Comparison of ENCODE assay signal across 7 mouse cellular contexts in genomic region chr17:3230231-3231000, GRCm38 (mm10).
DNase-seq lines count a peak whose midpoint lies in the region; ATAC-seq and TF ChIP-seq lines count a peak whose summit lies in the region.

No protein-coding gene starts in this region.

- no peaks in the 10 kb centered on the region for H3K79me2 ChIP-seq in MEL (ENCODE audit: control insufficient read depth, insufficient read depth, low read length, poor library complexity)

- H3K9me3 ChIP-seq in MEL (replicated peaks; ENCODE audit: insufficient read depth, low read length) = no peaks in the 10 kb centered on the region
- no peaks in the 10 kb centered on the region for H3K9me3 ChIP-seq in erythroblast, embryonic 14.5 days (ENCODE audit: control insufficient read depth, low read length)
- no peaks in the 10 kb centered on the region for H3K9me3 ChIP-seq in lung, embryonic 16.5 days (ENCODE audit: control insufficient read depth, low read length)

- H3K4me2 ChIP-seq in lung, embryonic 16.5 days (ENCODE audit: low read depth, low read length) = no peak overlapping the region

- peak overlapping the region; percentile 26 for H3K9ac ChIP-seq in MEL (ENCODE audit: control insufficient read depth, low read depth, low read length, poor library complexity, severe bottlenecking)
- no peak overlapping the region for H3K9ac ChIP-seq in lung, embryonic 16.5 days (ENCODE audit: low read length)

- intact Hi-C loops in heart, postnatal 10 days (cut with DNase I) = loop anchor here (2.0 kb wide), 1 partner anchor 216 kb away; no protein-coding TSS in a partner anchor

- no peaks in the 10 kb centered on the region for H3K27me3 ChIP-seq in MEL (ENCODE audit: control insufficient read depth in 1 of 2, insufficient read depth in 2 of 2, low read length in 2 of 2)
- no peaks in the 10 kb centered on the region for H3K27me3 ChIP-seq in erythroblast, embryonic 14.5 days (ENCODE audit: control insufficient read depth)
- no peaks in the 10 kb centered on the region for H3K27me3 ChIP-seq in lung, embryonic 16.5 days (ENCODE audit: control insufficient read depth, insufficient read depth, low read depth, low read length)

- peak overlapping the region; percentile 47 for H3K27ac ChIP-seq in MEL (ENCODE audit: control insufficient read depth, low read depth, low read length)
- H3K27ac ChIP-seq in lung, embryonic 16.5 days (ENCODE audit: low read length) = no peak overlapping the region

- peak; percentile 92 for TF ChIP-seq RAD21 in MEL (IDR thresholded peaks at IDR 0.05; ENCODE audit: low read depth, low read length)

- peak in 1 of 2 experiments; percentile 57; a peak in 1 of 4 replicates for TF ChIP-seq POLR2A in MEL (IDR thresholded peaks at IDR 0.05; ENCODE audit: control insufficient read depth in 1 of 2, insufficient read depth in 1 of 2, low read depth in 1 of 2, low read length in 2 of 2, poor library complexity in 1 of 2)
- TF ChIP-seq POLR2A in brain, embryonic 14.5 days (IDR thresholded peaks at IDR 0.05; ENCODE audit: borderline replicate concordance, extremely low read depth, insufficient read depth, insufficient read length, poor library complexity, severe bottlenecking) = no peak

- H3K36me3 ChIP-seq in MEL (ENCODE audit: control insufficient read depth in 1 of 2, insufficient read depth in 2 of 2, low read length in 2 of 2) = peaks cover 0 to 5% of the 10 kb centered on the region in 2 experiments; a peak in 1 of 4 replicates
- H3K36me3 ChIP-seq in erythroblast, embryonic 14.5 days (ENCODE audit: control insufficient read depth) = peaks cover 30% of the 10 kb centered on the region
- 0 out of 2 replicates have a peak, but pooled peaks cover 4% of the 10 kb centered on the region for H3K36me3 ChIP-seq in lung, embryonic 16.5 days (ENCODE audit: control insufficient read depth, insufficient read depth, low read length)

- ATAC-seq in lung, embryonic 16.5 days (ENCODE audit: low read depth) = peak; percentile 60

- H3K4me1 ChIP-seq in MEL (ENCODE audit: control insufficient read depth in 1 of 2, insufficient read depth in 2 of 2, low read length in 2 of 2) = peaks cover 0 to 6% of the 10 kb centered on the region in 2 experiments; a peak in 2 of 4 replicates
- peaks cover 9% of the 10 kb centered on the region for H3K4me1 ChIP-seq in erythroblast, embryonic 14.5 days (ENCODE audit: control insufficient read depth)
- H3K4me1 ChIP-seq in lung, embryonic 16.5 days (replicated peaks; ENCODE audit: control insufficient read depth, insufficient read depth, low read length) = no peaks in the 10 kb centered on the region

- peak overlapping the region in 1 of 2 experiments; percentile 0; a peak in 1 of 4 replicates for H3K4me3 ChIP-seq in MEL (ENCODE audit: control insufficient read depth in 1 of 2, insufficient read depth in 1 of 2, low read depth in 2 of 2, low read length in 2 of 2)
- peak overlapping the region; percentile 25 for H3K4me3 ChIP-seq in erythroblast, embryonic 14.5 days (replicated peaks)
- H3K4me3 ChIP-seq in lung, embryonic 16.5 days (ENCODE audit: low read length) = no peak overlapping the region

- peak; percentile 76 to 97 (median 84) for TF ChIP-seq CTCF in MEL (IDR thresholded peaks at IDR 0.05 in 2 of 3, conservative IDR thresholded peaks at IDR 0.05 in 1 of 3; ENCODE audit: control insufficient read depth in 1 of 3, insufficient read depth in 1 of 3, low read depth in 2 of 3, low read length in 3 of 3, poor library complexity in 1 of 3, severe bottlenecking in 1 of 3)
- TF ChIP-seq CTCF in brain, embryonic 14.5 days (IDR thresholded peaks at IDR 0.05; ENCODE audit: borderline replicate concordance, extremely low read depth, insufficient read depth, insufficient read length) = peak; percentile 86

- peak; percentile 31 to 71; a peak in 3 of 4 replicates for TF ChIP-seq EP300 in MEL (IDR thresholded peaks at IDR 0.05; ENCODE audit: low read depth in 1 of 2, low read length in 2 of 2)

- DNase-seq in MEL (ENCODE audit: low read depth, low spot score) = peak; percentile 94
- DNase-seq in brain, embryonic 14.5 days (ENCODE audit: low read depth) = peak; percentile 88
- peak; percentile 64 to 77 for DNase-seq in heart, postnatal 10 days
- DNase-seq in layer of hippocampus, adult 18-20 months (ENCODE audit: low spot score in 2 of 2) = peak; percentile 55 to 77
- peak; percentile 74 for DNase-seq in right cerebral cortex, adult 18-20 months

- WGBS in lung, embryonic 16.5 days = 73% methylated on average over 17 of the region's 17 CpGs

TF ChIP-seq in MEL, 35 proteins besides CTCF, POLR2A, EP300 and RAD21:
- TF ChIP-seq SIN3A (IDR thresholded peaks at IDR 0.05; ENCODE audit: low read length) (peak; percentile 74), CHD2 (IDR thresholded peaks at IDR 0.05; ENCODE audit: low read length) (no peak), ZC3H11A (IDR thresholded peaks at IDR 0.05; ENCODE audit: low read depth, low read length) (peak; percentile 68), GABPA (IDR thresholded peaks at IDR 0.05; ENCODE audit: low read depth, low read length) (no peak), RCOR1 (IDR thresholded peaks at IDR 0.05; ENCODE audit: low read depth, low read length) (peak; percentile 35), USF2 (IDR thresholded peaks at IDR 0.05; ENCODE audit: borderline replicate concordance in 1 of 2, insufficient read depth in 1 of 2, low read depth in 1 of 2, low read length in 2 of 2) (peak; percentile 38 to 75; a peak in 3 of 4 replicates), USF1 (IDR thresholded peaks at IDR 0.05; ENCODE audit: low read depth, low read length) (peak; percentile 96), NRF1 (IDR thresholded peaks at IDR 0.05; ENCODE audit: insufficient read depth, low read depth, low read length, poor library complexity, severe bottlenecking) (peak; percentile 94), CHD1 (IDR thresholded peaks at IDR 0.05; ENCODE audit: low read depth, low read length) (no peak), GATA1 (IDR thresholded peaks at IDR 0.05; ENCODE audit: low read depth, low read length) (peak; percentile 81), KAT2A (conservative IDR thresholded peaks at IDR 0.05; ENCODE audit: low read depth, low read length) (no peak), MYB (IDR thresholded peaks at IDR 0.05; ENCODE audit: low read depth, low read length) (peak; percentile 10; the same call in 1 of the 2 replicates), BHLHE40 (IDR thresholded peaks at IDR 0.05; ENCODE audit: borderline replicate concordance, low read depth, low read length) (peak; percentile 94), ZNF384 (IDR thresholded peaks at IDR 0.05; ENCODE audit: low read depth, low read length) (no peak), NELFE (IDR thresholded peaks at IDR 0.05; ENCODE audit: low read depth, low read length) (peak; percentile 30; the same call in 1 of the 2 replicates), MYC (IDR thresholded peaks at IDR 0.05; ENCODE audit: low read depth, low read length) (peak; percentile 94), MAX (IDR thresholded peaks at IDR 0.05; ENCODE audit: low read length) (peak; percentile 94), E2F4 (IDR thresholded peaks at IDR 0.05; ENCODE audit: borderline replicate concordance, low read depth, low read length) (no peak), ZKSCAN1 (IDR thresholded peaks at IDR 0.05; ENCODE audit: low read depth, low read length) (no peak), TCF12 (IDR thresholded peaks at IDR 0.05; ENCODE audit: low read depth, low read length) (peak; percentile 39; the same call in 1 of the 2 replicates), POLR2AphosphoS2 (IDR thresholded peaks at IDR 0.05; ENCODE audit: low read length) (no peak), SMC3 (IDR thresholded peaks at IDR 0.05; ENCODE audit: low read depth, low read length) (peak; percentile 78), JUND (IDR thresholded peaks at IDR 0.05; ENCODE audit: low read depth, low read length) (0 out of 2 replicates have a peak, but pooled peaks have one; percentile 34), MAFK (IDR thresholded peaks at IDR 0.05; ENCODE audit: borderline replicate concordance, low read depth, low read length) (no peak; the same call in 1 of the 2 replicates), ZMIZ1 (IDR thresholded peaks at IDR 0.05; ENCODE audit: low read depth, low read length) (no peak), UBTF (IDR thresholded peaks at IDR 0.05; ENCODE audit: borderline replicate concordance, insufficient read depth, low read depth, low read length) (no peak), ELF1 (IDR thresholded peaks at IDR 0.05; ENCODE audit: low read depth, low read length) (0 out of 2 replicates have a peak, but pooled peaks have one; percentile 15), TBP (IDR thresholded peaks at IDR 0.05; ENCODE audit: low read depth, low read length) (peak; percentile 62; the same call in 1 of the 2 replicates), MXI1 (IDR thresholded peaks at IDR 0.05; ENCODE audit: low read depth, low read length) (peak; percentile 76), MEF2A (IDR thresholded peaks at IDR 0.05; ENCODE audit: extremely low read depth, insufficient replicate concordance, low read depth, low read length, poor library complexity, severe bottlenecking) (peak; percentile 36; the same call in 1 of the 2 replicates), HCFC1 (IDR thresholded peaks at IDR 0.05; ENCODE audit: low read depth, low read length) (peak; percentile 50; the same call in 1 of the 2 replicates), ETS1 (IDR thresholded peaks at IDR 0.05; ENCODE audit: low read depth, low read length) (peak; percentile 91), MAZ (IDR thresholded peaks at IDR 0.05; ENCODE audit: low read depth, low read length) (peak; percentile 69), POLR2AphosphoS5 (IDR thresholded peaks at IDR 0.05; ENCODE audit: borderline replicate concordance, low read depth, low read length) (no peak), TAL1 (IDR thresholded peaks at IDR 0.05; ENCODE audit: low read length) (peak; percentile 49; the same call in 1 of the 2 replicates)
